14 mouse cellular contexts compared by ENCODE assay signal in the genomic region with DNA sequence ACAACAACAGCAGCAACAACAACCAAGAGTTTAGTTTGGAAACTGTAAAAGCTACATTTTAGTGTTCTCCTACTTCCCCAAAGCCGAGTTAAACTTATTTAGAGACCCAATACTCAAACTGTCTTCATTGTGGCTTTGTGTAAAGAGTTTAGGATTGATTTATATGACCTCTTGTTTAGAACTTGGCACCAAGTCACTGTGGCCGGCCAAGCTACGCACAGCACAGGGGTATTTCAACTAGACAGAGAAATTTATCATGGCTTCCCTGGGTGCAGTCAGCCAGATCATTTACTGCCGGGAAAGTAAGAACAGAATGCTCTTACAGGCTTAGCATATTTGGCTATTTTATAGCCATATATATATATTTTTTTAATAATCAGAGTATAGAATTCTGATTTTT.
"Had no signal": no experiment of that assay in that cellular context is flagged by ENCODE, and none has a peak within 500 bp of the region (broad histone marks: within the 10 kb centered on the region; RNA-seq: fewer than 3 reads in every experiment).

No protein-coding gene starts in this region.

- H3K27ac ChIP-seq: liver, embryonic 12.5 days; lung, embryonic 15.5 days had no signal

- H3K4me3 ChIP-seq: limb, embryonic 15.5 days; liver, embryonic 12.5 days; lung, embryonic 15.5 days; midbrain, embryonic 13.5 days had no signal

- H3K36me3 ChIP-seq: limb, embryonic 15.5 days; liver, embryonic 12.5 days; lung, embryonic 15.5 days; midbrain, embryonic 13.5 days had no signal

- H3K9ac ChIP-seq: limb, embryonic 15.5 days; liver, embryonic 12.5 days; lung, embryonic 15.5 days; midbrain, embryonic 13.5 days had no signal

- DNase-seq: layer of hippocampus, adult 9-11 months; layer of hippocampus, postnatal 36 days; lung, postnatal 14 days; right cerebral cortex, adult 18-20 months; right cerebral cortex, postnatal 25 days; thymus, adult 18-20 months; thymus, postnatal 14 days had no signal

- H3K4me1 ChIP-seq: limb, embryonic 15.5 days; liver, embryonic 12.5 days; lung, embryonic 15.5 days had no signal

- H3K27me3 ChIP-seq: limb, embryonic 15.5 days; liver, embryonic 12.5 days; lung, embryonic 15.5 days; midbrain, embryonic 13.5 days had no signal

- ATAC-seq: hindbrain, embryonic 16.5 days; inflammation-experienced regulatory T-cells, adult 6 months; intestine, postnatal 0 days; liver, embryonic 12.5 days had no signal

- H3K9me3 ChIP-seq: limb, embryonic 15.5 days; liver, embryonic 12.5 days; lung, embryonic 15.5 days; midbrain, embryonic 13.5 days had no signal

- H3K4me2 ChIP-seq: limb, embryonic 15.5 days; liver, embryonic 12.5 days; lung, embryonic 15.5 days; midbrain, embryonic 13.5 days had no signal
